Mouse (Mus musculus) embryonic facial prominence, embryonic 10.5 days (tissue): ENCODE results near the gene Nedd9. TPM values are rescaled to one million over a fixed set of nuclear protein-coding genes. Genes with fewer than 3 reads are reported as not detected.

Source experiments
- DNase-seq: peaks from one replicate; pipeline ENCODE4 v3.0.0-alpha.2; 2017; ENCODE audit warnings: low spot score
- H3K27ac ChIP-seq: fragments of 300-500 bp; sonication (generic); replicated peaks from 2 replicates; pipeline ENCODE4 v1.5.1; 2016; ENCODE audit warnings: mild to moderate bottlenecking
- H3K27me3 ChIP-seq: fragments of 300-500 bp; sonication (generic); replicated peaks from 2 replicates; pipeline ENCODE4 v1.6.1; 2016; ENCODE audit warnings: low read depth, mild to moderate bottlenecking; ENCODE audit not compliant: poor library complexity, severe bottlenecking
- H3K36me3 ChIP-seq: fragments of 300-500 bp; sonication (generic); replicated peaks from 2 replicates; pipeline ENCODE4 v1.6.1; 2016; ENCODE audit warnings: mild to moderate bottlenecking, moderate library complexity
- H3K4me1 ChIP-seq: fragments of 300-500 bp; sonication (generic); 2 replicates; pipeline ENCODE4 v1.6.1; 2016
- H3K4me3 ChIP-seq: fragments of 300-500 bp; sonication (generic); 2 replicates; pipeline ENCODE4 v1.5.1; 2016; ENCODE audit warnings: mild to moderate bottlenecking, moderate library complexity
- H3K9me3 ChIP-seq: fragments of 300-500 bp; sonication (generic); 2 replicates; pipeline ENCODE4 v1.6.1; 2016; ENCODE audit warnings: mild to moderate bottlenecking
- WGBS: fragments of 180-500 bp; shearing (Covaris S2); methylation state at CpG from one replicate; pipeline ENCODE4 v1.1.7; 2016; 5-methylcytosine and 5-hydroxymethylcytosine counted together
- polyA plus RNA-seq: library from polyadenylated mRNA; unstranded; fragments of >200 nt; fragmentation: Nextera tagmentation; extraction: Ambion mirVana; gene quantifications from 2 replicates; pipeline ENCODE4 v1.2.1, GENCODE M21; 2016

The Nedd9 gene
- polyA plus RNA-seq, 1 experiment from 2014 or later = 19.1 TPM

- H3K4me1 ChIP-seq = 0 out of 2 replicates have a peak, but pooled peaks cover 4% of the 10 kb centered on the region
- no peaks in the 10 kb centered on the region for H3K27me3 ChIP-seq
- no peak overlapping the region for H3K4me3 ChIP-seq
- H3K36me3 ChIP-seq = no peaks in the 10 kb centered on the region
- 85% methylated on average over 13 of the region's 13 CpGs for WGBS
- DNase-seq = no peak
- H3K9me3 ChIP-seq = no peaks in the 10 kb centered on the region
- no peak overlapping the region for H3K27ac ChIP-seq
Observed at GRCm38 (mm10) chr13:41418198-41418869, 68.8 kb downstream of the Nedd9 start.

DNA sequence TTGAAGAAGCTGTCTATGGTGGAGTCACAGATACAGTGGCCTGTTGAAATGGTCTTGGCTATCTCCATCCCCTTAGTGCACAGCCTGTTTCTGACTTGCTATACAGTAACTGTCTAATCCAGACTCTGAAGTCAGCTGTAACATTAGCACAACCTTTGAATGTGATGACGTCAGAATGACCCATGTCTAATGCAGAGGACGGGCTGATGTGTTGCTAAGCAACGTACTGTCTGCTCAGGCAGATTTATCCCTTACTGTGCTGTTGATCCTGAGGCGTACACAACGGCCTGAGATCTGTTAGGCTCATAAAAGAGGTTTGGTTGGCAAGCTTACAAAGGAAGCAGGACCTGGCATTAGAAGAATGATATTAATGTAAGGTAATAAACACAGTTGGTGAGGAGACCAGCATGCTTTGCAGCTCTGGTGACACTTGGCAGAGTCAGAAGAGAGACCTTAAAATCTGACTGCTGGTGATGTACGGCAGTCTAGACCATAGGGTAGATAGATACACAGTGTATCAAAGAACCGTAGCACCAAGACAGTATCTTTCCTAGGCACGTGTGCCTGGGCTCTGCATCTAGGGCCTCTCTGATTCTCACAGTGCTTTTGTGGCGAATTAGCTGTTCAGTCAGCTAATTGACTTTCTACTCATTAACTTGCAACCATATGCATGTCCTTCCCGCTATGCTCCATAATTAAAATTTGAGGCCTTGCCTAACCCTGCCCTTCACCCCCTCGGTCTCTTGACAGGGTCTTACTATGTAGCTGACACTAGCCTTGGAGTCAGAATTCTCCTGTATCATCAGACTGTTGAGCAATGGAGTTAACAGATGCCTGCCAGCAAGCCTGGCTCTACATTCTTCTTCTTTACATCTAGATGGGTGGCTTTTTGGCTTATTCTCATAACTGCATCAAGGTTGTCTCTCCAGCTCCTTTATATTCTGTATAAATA lies 70.8 kb downstream of the Nedd9 start:
- no peak overlapping the region for H3K4me3 ChIP-seq
- H3K9me3 ChIP-seq = no peaks in the 10 kb centered on the region
- 86% methylated on average over 11 of the region's 11 CpGs for WGBS

GRCm38 (mm10) chr13:41410191-41411074 lies 76.7 kb downstream of the Nedd9 start:
- DNase-seq = no peak
- no peaks in the 10 kb centered on the region for H3K9me3 ChIP-seq
- WGBS = 84% methylated on average over 13 of the region's 13 CpGs
- no peaks in the 10 kb centered on the region for H3K27me3 ChIP-seq
- H3K36me3 ChIP-seq = no peaks in the 10 kb centered on the region
- no peak overlapping the region for H3K27ac ChIP-seq
- H3K4me1 ChIP-seq = no peaks in the 10 kb centered on the region
- H3K4me3 ChIP-seq = no peak overlapping the region

More for the DNA sequence above, 70.8 kb downstream of the Nedd9 start:
- DNase-seq = no peak
- Histone ChIP-seq H3K4me1 (0 out of 2 replicates have a peak, but pooled peaks cover 4% of the 10 kb centered on the region), H3K27me3 (no peaks in the 10 kb centered on the region), H3K27ac (no peak overlapping the region), H3K36me3 (no peaks in the 10 kb centered on the region)

- 86% methylated on average over 3 of the region's 3 CpGs for WGBS
- H3K27ac ChIP-seq = no peak overlapping the region
- no peaks in the 10 kb centered on the region for H3K27me3 ChIP-seq
- no peaks in the 10 kb centered on the region for H3K36me3 ChIP-seq
- no peak overlapping the region for H3K4me3 ChIP-seq
- no peaks in the 10 kb centered on the region for H3K9me3 ChIP-seq
- H3K4me1 ChIP-seq = no peaks in the 10 kb centered on the region
- DNase-seq = no peak
Observed at GRCm38 (mm10) chr13:41409291-41409690, 77.9 kb downstream of the Nedd9 start.

DNA sequence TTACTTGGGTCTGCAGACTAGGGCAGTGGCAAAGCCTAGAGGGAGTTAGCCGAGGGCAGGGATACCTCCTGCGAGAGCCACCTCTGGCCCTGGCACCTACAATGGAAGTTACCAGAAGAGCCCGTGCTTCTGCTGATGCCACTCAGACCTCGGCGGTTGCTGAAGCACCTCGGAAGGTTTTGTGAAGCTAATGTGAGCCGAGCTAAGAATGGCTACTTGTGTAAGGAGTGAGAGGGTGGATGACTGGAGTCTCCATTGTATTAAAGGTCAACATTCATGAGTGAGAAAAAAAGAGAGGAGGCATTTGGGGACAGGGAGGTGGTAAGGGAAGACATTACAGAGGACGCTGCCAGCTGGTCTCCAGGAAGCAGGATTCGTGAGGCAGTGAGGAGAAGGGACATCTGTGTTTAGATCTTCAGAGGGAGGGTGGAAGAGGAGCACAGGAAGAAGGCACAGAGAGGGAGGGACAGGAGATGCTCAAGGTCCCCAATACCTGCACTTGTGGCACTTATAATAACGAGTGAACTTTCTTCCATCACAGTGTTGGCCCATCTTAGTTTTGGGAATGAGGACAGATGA lies 78.7 kb downstream of the Nedd9 start:
- no peaks in the 10 kb centered on the region for H3K36me3 ChIP-seq
- H3K4me1 ChIP-seq = no peaks in the 10 kb centered on the region
- no peaks in the 10 kb centered on the region for H3K9me3 ChIP-seq
- WGBS = 86% methylated on average over 10 of the region's 10 CpGs
- no peak overlapping the region for H3K4me3 ChIP-seq
- DNase-seq = no peak
- no peaks in the 10 kb centered on the region for H3K27me3 ChIP-seq
- no peak overlapping the region for H3K27ac ChIP-seq

GRCm38 (mm10) chr13:41405009-41405408 lies 82.2 kb downstream of the Nedd9 start:
- H3K4me3 ChIP-seq = no peak overlapping the region
- peaks cover 11% of the 10 kb centered on the region; the same call in 1 of the 2 replicates for H3K4me1 ChIP-seq
- H3K27me3 ChIP-seq = no peaks in the 10 kb centered on the region
- H3K36me3 ChIP-seq = no peaks in the 10 kb centered on the region
- no peak for DNase-seq
- no peak overlapping the region for H3K27ac ChIP-seq
- 89% methylated on average over 5 of the region's 5 CpGs for WGBS
- H3K9me3 ChIP-seq = no peaks in the 10 kb centered on the region

GRCm38 (mm10) chr13:41403838-41404237 lies 83.3 kb downstream of the Nedd9 start:
- Histone ChIP-seq H3K9me3 (no peaks in the 10 kb centered on the region), H3K27me3 (no peaks in the 10 kb centered on the region), H3K4me3 (no peak overlapping the region), H3K4me1 (peaks cover 11% of the 10 kb centered on the region; the same call in 1 of the 2 replicates), H3K36me3 (no peaks in the 10 kb centered on the region), H3K27ac (no peak overlapping the region)
- DNase-seq = no peak
- 88% methylated on average over 6 of the region's 6 CpGs for WGBS

GRCm38 (mm10) chr13:41402441-41403003 lies 84.6 kb downstream of the Nedd9 start:
- Histone ChIP-seq H3K9me3 (no peaks in the 10 kb centered on the region), H3K36me3 (no peaks in the 10 kb centered on the region), H3K27ac (no peak overlapping the region), H3K4me3 (no peak overlapping the region), H3K27me3 (no peaks in the 10 kb centered on the region), H3K4me1 (peaks cover 11% of the 10 kb centered on the region; the same call in 1 of the 2 replicates)
- no peak for DNase-seq
- 52% methylated on average over 6 of the region's 6 CpGs for WGBS

- H3K27me3 ChIP-seq = no peaks in the 10 kb centered on the region
- H3K27ac ChIP-seq = no peak overlapping the region
- WGBS = 68% methylated on average over 6 of the region's 6 CpGs
- H3K4me3 ChIP-seq = no peak overlapping the region
- peaks cover 11% of the 10 kb centered on the region; the same call in 1 of the 2 replicates for H3K4me1 ChIP-seq
- DNase-seq = no peak
- H3K9me3 ChIP-seq = no peaks in the 10 kb centered on the region
- H3K36me3 ChIP-seq = no peaks in the 10 kb centered on the region
Observed at GRCm38 (mm10) chr13:41401775-41402174, 85.4 kb downstream of the Nedd9 start.

DNA sequence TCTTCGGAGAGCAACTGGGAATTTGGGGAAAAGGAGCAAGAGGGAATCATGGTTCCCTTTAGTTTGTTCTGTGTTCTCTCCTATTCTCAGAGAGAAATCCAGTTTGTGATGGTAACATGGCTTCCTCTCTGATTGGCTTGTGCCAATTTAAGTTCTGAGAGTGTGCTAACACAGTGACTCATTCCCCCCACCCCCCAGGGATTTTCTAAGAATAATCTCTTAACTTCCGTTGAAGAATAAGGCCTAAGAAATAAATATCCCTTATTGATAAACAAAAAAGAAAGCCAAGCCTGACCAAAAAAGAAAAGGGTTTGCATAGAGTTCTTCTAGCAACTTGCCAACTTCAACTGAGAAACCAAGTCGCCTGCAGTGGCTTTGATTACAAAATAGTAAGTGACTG lies 86.9 kb downstream of the Nedd9 start:
- Histone ChIP-seq H3K36me3 (no peaks in the 10 kb centered on the region), H3K4me3 (no peak overlapping the region), H3K27ac (no peak overlapping the region), H3K4me1 (peaks cover 11% of the 10 kb centered on the region; the same call in 1 of the 2 replicates), H3K27me3 (no peaks in the 10 kb centered on the region), H3K9me3 (no peaks in the 10 kb centered on the region)
- 76% methylated on average over 3 of the region's 3 CpGs for WGBS
- DNase-seq = no peak

DNA sequence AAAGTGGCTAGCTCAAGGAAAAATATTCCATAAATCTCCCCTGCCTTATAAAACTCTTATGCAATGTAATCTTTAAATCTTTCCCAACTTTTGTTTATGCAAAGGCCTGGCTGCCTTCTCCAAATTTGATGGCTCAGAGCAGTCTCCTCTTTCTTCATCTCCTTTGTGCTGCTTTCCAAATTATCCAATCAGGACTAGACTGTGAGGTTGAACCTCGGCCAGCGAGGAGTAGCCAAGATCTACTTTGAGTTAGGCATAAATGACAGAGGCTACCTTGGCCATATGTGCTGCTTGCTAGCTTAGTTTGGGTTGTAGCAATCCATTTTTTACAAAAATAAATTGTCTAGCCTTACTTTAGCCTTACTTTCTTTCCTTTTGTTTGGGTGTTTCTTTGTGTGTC lies 95.0 kb downstream of the Nedd9 start:
- no peaks in the 10 kb centered on the region for H3K9me3 ChIP-seq
- WGBS = 88% methylated on average over 2 of the region's 2 CpGs
- no peak for DNase-seq

More for the DNA sequence above, 95.0 kb downstream of the Nedd9 start:
- Histone ChIP-seq H3K27ac (no peak overlapping the region), H3K4me3 (no peak overlapping the region), H3K4me1 (no peaks in the 10 kb centered on the region), H3K27me3 (no peaks in the 10 kb centered on the region), H3K36me3 (no peaks in the 10 kb centered on the region)
